Mouse (Mus musculus): ENCODE measurements around the gene Oxgr1. TPM values are rescaled to one million over a fixed set of nuclear protein-coding genes. Genes with fewer than 3 reads are reported as not detected.

Gene Oxgr1
- polyA plus RNA-seq, 1 experiment from 2014 or later = not detected

Other genes starting within 250 kb of the Oxgr1 start
- gene Mbnl2, start 233.2 kb upstream of the Oxgr1 start, polyA plus RNA-seq (2016; fragmentation: Nextera tagmentation; extraction: Ambion mirVana) = 42.8 and 54.1 TPM in 2 replicates

Measured in embryonic facial prominence, embryonic 10.5 days (tissue).